Mouse (Mus musculus) liver, embryonic 14.5 days (tissue): ENCODE measurements around the gene Sqstm1. TPM values are rescaled to one million over a fixed set of nuclear protein-coding genes. Genes with fewer than 3 reads are reported as not detected.

Source experiments
- ATAC-seq: fragments of 200-750 bp; cut with Nextera tagmentation; 2 replicates; pipeline ENCODE4 v1.8.0; 2017; ENCODE audit warnings: moderate number of reproducible peaks, mild to moderate bottlenecking, moderate library complexity; ENCODE audit not compliant: insufficient read depth
- DNase-seq, 3 experiments: peaks; one replicate each; pipeline ENCODE4 v3.0.0-alpha.2; 2012 to 2013; ENCODE audit warnings: low read depth in 3 of 3, low spot score in 3 of 3
- H3K27ac ChIP-seq: fragments of 300-500 bp; sonication (generic); 2 replicates; pipeline ENCODE4 v1.5.1; 2014; ENCODE audit warnings: moderate library complexity, mild to moderate bottlenecking, control low read depth, inconsistent platforms
- H3K27me3 ChIP-seq: fragments of 300-500 bp; sonication (generic); 2 replicates; pipeline ENCODE4 v1.6.1; 2014; ENCODE audit warnings: mild to moderate bottlenecking, low read length, moderate library complexity; ENCODE audit not compliant: control insufficient read depth, insufficient read depth
- H3K36me3 ChIP-seq: fragments of 300-500 bp; sonication (generic); replicated peaks from 2 replicates; pipeline ENCODE4 v1.6.1; 2014; ENCODE audit warnings: low read depth; ENCODE audit not compliant: control insufficient read depth, insufficient read depth
- H3K4me1 ChIP-seq, 2 experiments: fragments of 200-500 bp in 1 of 2; fragments of 300-500 bp in 1 of 2; sonication (generic) in 1 of 2; replicated peaks; 2 replicates each; pipeline ENCODE4 v1.6.1; 2012 to 2014; ENCODE audit warnings: antibody characterized with exemption in 1 of 2, inconsistent platforms in 1 of 2, low read length in 1 of 2; ENCODE audit not compliant: control insufficient read depth in 2 of 2, insufficient read depth in 2 of 2
- H3K4me2 ChIP-seq: fragments of 300-500 bp; sonication (generic); 2 replicates; pipeline ENCODE4 v1.6.1; 2014; ENCODE audit warnings: low read depth, mild to moderate bottlenecking, control low read depth, moderate library complexity
- H3K4me3 ChIP-seq, 2 experiments: fragments of 200-500 bp in 1 of 2; fragments of 300-500 bp in 1 of 2; sonication (generic) in 1 of 2; 2 replicates each; pipeline ENCODE4 v1.5.1; 2012 to 2014; ENCODE audit warnings: low read depth in 2 of 2, low read length in 2 of 2, mild to moderate bottlenecking in 2 of 2, control low read depth in 1 of 2, inconsistent platforms in 1 of 2, moderate library complexity in 1 of 2; ENCODE audit not compliant: insufficient read depth in 1 of 2
- H3K9ac ChIP-seq: fragments of 300-500 bp; sonication (generic); replicated peaks from 2 replicates; pipeline ENCODE4 v1.6.1; 2014; ENCODE audit warnings: mild to moderate bottlenecking, control low read depth, moderate library complexity
- H3K9me3 ChIP-seq: fragments of 300-500 bp; sonication (generic); 2 replicates; pipeline ENCODE4 v1.6.1; 2016; ENCODE audit warnings: low read length, mixed read lengths; ENCODE audit not compliant: control insufficient read depth
- CTCF ChIP-seq: IDR thresholded peaks from 2 replicates; pipeline ENCODE4 v1.5.1; 2016; ENCODE audit warnings: antibody characterized with exemption, low read depth, control low read depth
- EP300 ChIP-seq: IDR thresholded peaks from 2 replicates; pipeline ENCODE4 v1.6.1; 2016; ENCODE audit warnings: antibody characterized with exemption, low read depth
- WGBS: fragments of 180-500 bp; shearing (Covaris S2); extraction: QIAGEN DNeasy Blood & Tissue Kit; methylation state at CpG from one replicate; pipeline ENCODE4 v1.1.7; 2014; ENCODE audit not compliant: insufficient replicate concordance; 5-methylcytosine and 5-hydroxymethylcytosine counted together
- polyA plus RNA-seq, 2 experiments: library from polyadenylated mRNA; depleted of rRNA in 1 of 2; stranded (reverse) in 1 of 2; unstranded in 1 of 2; fragments of >200 nt; fragmentation: Nextera tagmentation in 1 of 2; extraction: Ambion mirVana in 1 of 2; gene quantifications; 2 replicates each; pipeline versions ENCODE4 v1.2.1 to v1.2.3; 2012 to 2014

Gene Sqstm1
- polyA plus RNA-seq, 2 experiments, result 43.7 to 103 TPM

DNA sequence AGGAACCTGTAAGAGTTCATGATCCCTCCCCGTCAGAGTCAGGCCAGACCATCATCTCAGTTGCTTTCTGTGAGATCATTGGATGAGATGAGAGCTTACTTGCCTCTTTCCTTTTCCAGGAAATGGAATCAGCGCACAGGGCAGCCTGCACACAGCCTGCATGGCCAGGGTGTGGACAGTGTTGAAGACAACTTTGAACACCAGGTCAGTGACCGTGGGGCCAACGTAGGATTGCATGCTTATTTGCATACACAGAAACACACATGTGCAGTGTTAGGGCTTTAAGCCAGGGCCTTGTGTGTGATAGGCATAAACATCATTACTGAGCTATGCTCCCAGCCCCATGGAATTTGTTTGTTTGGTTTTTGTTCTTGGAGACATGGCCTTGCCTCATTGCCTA is 13.1 kb downstream of the Sqstm1 start:
- 80% methylated on average over 4 of the region's 4 CpGs for WGBS
- H3K9me3 ChIP-seq, result no peaks in the 10 kb centered on the region
- DNase-seq (no peak), ATAC-seq (no peak)
- H3K36me3 ChIP-seq, result peaks cover 35% of the 10 kb centered on the region
- H3K4me1 ChIP-seq, result peaks cover 0 to 11% of the 10 kb centered on the region in 2 experiments; a peak in 1 of 4 replicates
- no peak overlapping the region for H3K4me3 ChIP-seq
- H3K4me2 ChIP-seq, result no peak overlapping the region
- H3K27ac ChIP-seq, result no peak overlapping the region
- TF ChIP-seq CTCF, result no peak
- TF ChIP-seq EP300, result no peak
- no peaks in the 10 kb centered on the region for H3K27me3 ChIP-seq
- no peak overlapping the region for H3K9ac ChIP-seq

- Histone ChIP-seq H3K36me3 (peaks cover 8% of the 10 kb centered on the region), H3K27me3 (no peaks in the 10 kb centered on the region), H3K4me1 (peaks cover 0 to 8% of the 10 kb centered on the region in 2 experiments; a peak in 1 of 4 replicates), H3K27ac (no peak overlapping the region), H3K9ac (no peak overlapping the region), H3K9me3 (no peaks in the 10 kb centered on the region), H3K4me2 (no peak overlapping the region), H3K4me3 (no peak overlapping the region)
- 50% methylated on average over 4 of the region's 4 CpGs for WGBS
- DNase-seq (no peak), ATAC-seq (no peak; the same call in 1 of the 2 replicates)
- TF ChIP-seq CTCF (no peak), EP300 (no peak)
These were observed 15.8 kb downstream of the Sqstm1 start for GRCm38 (mm10) chr11:50194793-50195192.

GRCm38 (mm10) chr11:50194070-50194469 is 16.6 kb downstream of the Sqstm1 start:
- no peak overlapping the region for H3K4me2 ChIP-seq
- no peak overlapping the region for H3K27ac ChIP-seq
- no peaks in the 10 kb centered on the region for H3K9me3 ChIP-seq
- no peak overlapping the region for H3K9ac ChIP-seq
- no peaks in the 10 kb centered on the region for H3K27me3 ChIP-seq
- peaks cover 3% of the 10 kb centered on the region; the same call in 1 of the 2 replicates for H3K36me3 ChIP-seq
- peaks cover 0 to 8% of the 10 kb centered on the region in 2 experiments; a peak in 1 of 4 replicates for H3K4me1 ChIP-seq
- ATAC-seq (no peak), DNase-seq (no peak)
- WGBS, result 70% methylated on average over 7 of the region's 7 CpGs
- TF ChIP-seq EP300 (no peak), CTCF (no peak)
- H3K4me3 ChIP-seq, result no peak overlapping the region

DNA sequence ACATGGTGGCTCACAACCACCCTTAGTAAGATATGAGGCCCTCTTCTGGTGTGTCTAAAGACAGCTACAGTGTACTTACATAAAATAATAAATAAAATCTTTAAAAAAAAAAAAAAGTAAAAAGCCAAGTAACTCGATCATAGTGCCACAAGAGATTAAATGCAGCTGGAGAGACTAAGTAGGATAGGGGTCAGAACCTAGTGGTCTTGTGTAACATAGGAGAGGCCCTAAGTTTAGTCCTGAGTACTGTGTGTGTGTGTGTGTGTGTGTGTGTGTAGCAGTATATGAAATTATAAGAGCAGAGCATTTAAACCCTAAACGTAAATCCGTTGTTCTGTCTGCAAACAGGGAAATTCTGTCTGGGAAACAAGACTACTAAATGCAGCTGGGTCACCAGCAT is 18.3 kb downstream of the Sqstm1 start:
- H3K9me3 ChIP-seq, result no peaks in the 10 kb centered on the region
- no peak overlapping the region for H3K4me3 ChIP-seq
- H3K4me2 ChIP-seq, result no peak overlapping the region
- TF ChIP-seq CTCF, result no peak
- TF ChIP-seq EP300, result no peak
- 85% methylated on average over 3 of the region's 3 CpGs for WGBS
- DNase-seq, result no peak
- H3K27ac ChIP-seq, result no peak overlapping the region
- H3K36me3 ChIP-seq, result no peaks in the 10 kb centered on the region
- ATAC-seq, result no peak
- no peak overlapping the region for H3K9ac ChIP-seq
- peaks cover 0 to 8% of the 10 kb centered on the region in 2 experiments; a peak in 1 of 4 replicates for H3K4me1 ChIP-seq
- H3K27me3 ChIP-seq, result no peaks in the 10 kb centered on the region

DNA sequence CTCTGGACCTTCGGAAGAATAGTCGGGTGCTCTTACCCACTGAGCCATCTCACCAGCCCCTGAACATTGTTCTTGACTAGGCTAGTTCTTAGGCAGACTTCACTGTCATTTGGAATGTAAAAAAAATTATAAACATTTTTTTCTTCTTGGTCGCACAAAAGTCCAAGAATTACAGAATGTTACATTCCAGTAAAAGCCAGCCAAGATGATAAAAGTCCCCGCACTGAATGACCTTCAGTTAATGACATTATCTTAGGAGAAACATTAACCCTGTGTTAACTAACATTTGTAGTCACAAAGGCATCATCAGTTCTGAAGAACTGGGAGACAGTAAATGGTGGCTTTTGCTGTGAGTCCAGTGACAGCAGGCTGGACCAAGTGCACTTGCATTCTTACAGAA is 20.3 kb downstream of the Sqstm1 start:
- 69% methylated on average over 4 of the region's 4 CpGs for WGBS

More for the DNA sequence above, 20.3 kb downstream of the Sqstm1 start:
- ATAC-seq, result no peak
- H3K4me2 ChIP-seq, result no peak overlapping the region
- peaks cover 0 to 8% of the 10 kb centered on the region in 2 experiments; a peak in 1 of 4 replicates for H3K4me1 ChIP-seq
- H3K27ac ChIP-seq, result no peak overlapping the region
- H3K27me3 ChIP-seq, result no peaks in the 10 kb centered on the region
- no peak for DNase-seq
- no peak for TF ChIP-seq EP300
- TF ChIP-seq CTCF, result no peak
- H3K4me3 ChIP-seq, result no peak overlapping the region
- H3K9me3 ChIP-seq, result no peaks in the 10 kb centered on the region
- no peak overlapping the region for H3K9ac ChIP-seq
- no peaks in the 10 kb centered on the region for H3K36me3 ChIP-seq
